Mouse (Mus musculus): Measurements from ENCODE around the gene Gp1bb. TPM values are rescaled to one million over a fixed set of nuclear protein-coding genes. Genes with fewer than 3 reads are reported as not detected.

Gp1bb gene
- 0.96 and 1.3 TPM in 2 replicates for polyA plus RNA-seq (2015; fragmentation: Nextera tagmentation; extraction: Ambion mirVana)

DNA sequence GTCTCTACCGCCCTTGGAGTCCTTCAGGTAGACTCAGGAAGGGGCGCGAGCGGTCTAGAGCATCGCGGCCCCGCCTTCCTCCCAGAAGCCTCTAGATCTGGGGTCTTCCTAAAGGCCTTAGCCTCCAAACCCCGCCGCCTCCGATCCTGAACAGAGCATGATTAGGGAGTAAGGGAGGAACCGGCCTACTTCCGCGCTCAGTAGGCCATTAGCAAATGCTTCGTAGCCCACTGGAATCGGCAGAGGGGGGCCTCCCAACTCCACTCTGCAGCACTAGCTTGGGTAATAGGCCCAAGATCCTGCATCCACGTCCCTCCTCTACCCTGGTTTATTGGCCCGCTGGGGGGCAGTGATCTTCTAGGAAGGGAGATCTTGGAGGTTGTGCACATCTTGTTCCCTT is at the start of gene Gp1bb:
Gp1bb (minus strand) TSS at position 385 of the 400 bp plus-strand sequence.
- Histone ChIP-seq H3K9ac (replicated peaks; ENCODE audit: low read length) (no peak within 1 kb of the TSS), H3K4me3 (ENCODE audit: low read length) (peak within 1 kb of the TSS; percentile 51), H3K4me1 (ENCODE audit: insufficient read depth, low read length) (peaks cover 35% of the 10 kb centered on the region), H3K27me3 (ENCODE audit: insufficient read depth, low read length) (peaks cover 91% of the 10 kb centered on the region), H3K9me3 (ENCODE audit: low read length) (no peaks in the 10 kb centered on the region), H3K36me3 (ENCODE audit: insufficient read depth, low read length) (no peaks in the 10 kb centered on the region; the same call in 1 of the 2 replicates), H3K4me2 (replicated peaks; ENCODE audit: low read depth, low read length) (peak within 1 kb of the TSS; percentile 84), H3K27ac (ENCODE audit: low read length) (no peak within 1 kb of the TSS)
- 16% methylated on average over 17 of the region's 17 CpGs for WGBS
- no peak for ATAC-seq (ENCODE audit: low FRiP score, low TSS enrichment)

DNA sequence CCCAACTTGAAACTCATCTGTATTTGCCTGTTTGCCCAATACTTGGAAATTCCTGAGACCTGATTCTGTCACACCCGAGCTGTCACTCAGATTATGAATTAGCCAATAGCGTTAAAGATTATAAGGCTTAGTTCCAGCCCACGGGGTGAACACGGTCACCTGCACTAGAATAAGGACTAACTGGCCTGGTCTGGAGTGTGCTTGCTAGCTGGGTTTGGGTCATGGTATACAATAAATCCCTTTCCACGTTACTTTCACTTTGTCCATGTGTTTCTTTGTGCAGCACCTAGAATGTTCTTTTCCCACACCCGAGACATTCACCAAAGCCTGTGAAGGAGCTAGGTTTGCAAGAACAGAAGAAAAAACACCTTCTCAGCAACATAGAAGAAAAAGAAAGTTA is 47.7 kb upstream of the Gp1bb start:
- no peak overlapping the region for H3K4me3 ChIP-seq (ENCODE audit: low read length)

DNA sequence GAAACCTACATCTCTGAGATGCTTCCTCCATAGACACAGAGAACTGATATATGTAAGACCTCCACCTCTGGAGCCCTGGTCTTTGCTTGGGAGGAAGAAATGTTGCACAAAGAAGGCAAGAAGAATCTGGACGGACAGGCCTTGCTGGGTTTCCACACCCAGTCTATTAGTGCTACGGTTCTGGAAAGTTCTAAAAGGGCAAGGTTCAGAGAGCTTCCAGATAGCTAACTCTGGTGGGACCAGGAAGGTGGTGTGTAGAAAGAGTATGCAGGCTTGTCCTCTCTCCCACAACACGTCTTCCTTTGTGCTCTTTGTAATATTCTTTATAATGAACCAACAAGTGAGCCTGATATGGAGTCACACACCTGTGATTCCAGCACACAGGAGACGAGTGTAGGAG is 36.4 kb upstream of the Gp1bb start:
- WGBS: 77% methylated on average over 4 of the region's 4 CpGs
- peaks cover 11% of the 10 kb centered on the region; the same call in 1 of the 2 replicates for H3K4me1 ChIP-seq (ENCODE audit: insufficient read depth, low read length)

More for the DNA sequence above, 47.7 kb upstream of the Gp1bb start:
- Histone ChIP-seq H3K9ac (replicated peaks; ENCODE audit: low read length) (no peak overlapping the region), H3K36me3 (ENCODE audit: insufficient read depth, low read length) (no peaks in the 10 kb centered on the region), H3K9me3 (ENCODE audit: low read length) (no peaks in the 10 kb centered on the region), H3K4me1 (ENCODE audit: insufficient read depth, low read length) (no peaks in the 10 kb centered on the region), H3K27me3 (ENCODE audit: insufficient read depth, low read length) (no peaks in the 10 kb centered on the region), H3K27ac (ENCODE audit: low read length) (no peak overlapping the region), H3K4me2 (replicated peaks; ENCODE audit: low read depth, low read length) (no peak overlapping the region)
- 77% methylated on average over 6 of the region's 6 CpGs for WGBS
- ATAC-seq (ENCODE audit: low FRiP score, low TSS enrichment): no peak

DNA sequence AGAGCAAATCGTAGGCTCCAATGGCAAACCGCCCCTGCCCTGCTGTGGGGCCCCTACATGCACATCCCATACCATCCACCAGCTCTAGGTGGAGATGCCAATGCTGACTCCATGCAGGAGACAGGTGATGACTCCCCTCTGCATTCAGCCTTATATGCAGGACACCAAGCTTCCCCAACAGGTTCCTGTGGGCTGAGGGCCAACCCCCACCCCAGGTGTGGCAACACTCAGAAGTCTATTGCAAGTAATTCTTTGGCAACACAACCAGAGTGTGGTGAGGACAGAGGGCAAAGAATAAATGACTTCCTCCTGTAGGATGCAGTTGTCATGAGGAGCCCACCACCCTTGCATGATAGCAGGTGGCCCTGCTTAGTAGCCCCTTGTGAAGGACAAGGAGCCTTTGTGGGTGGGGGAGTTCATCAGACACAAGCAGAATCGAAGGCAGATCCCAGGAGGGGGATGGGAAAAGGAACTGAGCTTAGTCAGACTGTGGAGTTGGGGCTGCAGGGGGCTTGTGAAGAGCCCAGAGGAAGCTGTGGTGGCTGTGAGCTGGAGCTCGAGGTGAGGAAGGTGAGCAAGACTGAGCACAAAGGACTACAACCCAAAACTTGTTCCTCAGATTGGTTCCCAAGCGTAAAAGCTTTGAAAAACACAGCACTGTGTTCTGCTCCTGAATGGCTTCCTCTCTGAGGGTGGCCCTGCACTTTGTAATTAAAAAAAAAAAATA is 33.3 kb upstream of the Gp1bb start:
- no peaks in the 10 kb centered on the region for H3K36me3 ChIP-seq (ENCODE audit: insufficient read depth, low read length)
- ATAC-seq (ENCODE audit: low FRiP score, low TSS enrichment): 0 out of 2 replicates have a peak, but pooled peaks have one; percentile 15
- peaks cover 8% of the 10 kb centered on the region; the same call in 1 of the 2 replicates for H3K4me1 ChIP-seq (ENCODE audit: insufficient read depth, low read length)
- no peak overlapping the region for H3K4me3 ChIP-seq (ENCODE audit: low read length)
- H3K27me3 ChIP-seq (ENCODE audit: insufficient read depth, low read length): no peaks in the 10 kb centered on the region
- no peak overlapping the region for H3K4me2 ChIP-seq (replicated peaks; ENCODE audit: low read depth, low read length)
- WGBS: 53% methylated on average over 5 of the region's 5 CpGs
- H3K9ac ChIP-seq (replicated peaks; ENCODE audit: low read length): no peak overlapping the region
- H3K9me3 ChIP-seq (ENCODE audit: low read length): peaks cover 4% of the 10 kb centered on the region; the same call in 1 of the 2 replicates
- no peak overlapping the region for H3K27ac ChIP-seq (ENCODE audit: low read length)

More for the DNA sequence above, 36.4 kb upstream of the Gp1bb start:
- peaks cover 4% of the 10 kb centered on the region; the same call in 1 of the 2 replicates for H3K9me3 ChIP-seq (ENCODE audit: low read length)
- no peak overlapping the region for H3K4me2 ChIP-seq (replicated peaks; ENCODE audit: low read depth, low read length)
- ATAC-seq (ENCODE audit: low FRiP score, low TSS enrichment): no peak
- H3K27ac ChIP-seq (ENCODE audit: low read length): no peak overlapping the region
- no peaks in the 10 kb centered on the region for H3K27me3 ChIP-seq (ENCODE audit: insufficient read depth, low read length)
- H3K9ac ChIP-seq (replicated peaks; ENCODE audit: low read length): no peak overlapping the region
- H3K4me3 ChIP-seq (ENCODE audit: low read length): no peak overlapping the region
- no peaks in the 10 kb centered on the region for H3K36me3 ChIP-seq (ENCODE audit: insufficient read depth, low read length)

DNA sequence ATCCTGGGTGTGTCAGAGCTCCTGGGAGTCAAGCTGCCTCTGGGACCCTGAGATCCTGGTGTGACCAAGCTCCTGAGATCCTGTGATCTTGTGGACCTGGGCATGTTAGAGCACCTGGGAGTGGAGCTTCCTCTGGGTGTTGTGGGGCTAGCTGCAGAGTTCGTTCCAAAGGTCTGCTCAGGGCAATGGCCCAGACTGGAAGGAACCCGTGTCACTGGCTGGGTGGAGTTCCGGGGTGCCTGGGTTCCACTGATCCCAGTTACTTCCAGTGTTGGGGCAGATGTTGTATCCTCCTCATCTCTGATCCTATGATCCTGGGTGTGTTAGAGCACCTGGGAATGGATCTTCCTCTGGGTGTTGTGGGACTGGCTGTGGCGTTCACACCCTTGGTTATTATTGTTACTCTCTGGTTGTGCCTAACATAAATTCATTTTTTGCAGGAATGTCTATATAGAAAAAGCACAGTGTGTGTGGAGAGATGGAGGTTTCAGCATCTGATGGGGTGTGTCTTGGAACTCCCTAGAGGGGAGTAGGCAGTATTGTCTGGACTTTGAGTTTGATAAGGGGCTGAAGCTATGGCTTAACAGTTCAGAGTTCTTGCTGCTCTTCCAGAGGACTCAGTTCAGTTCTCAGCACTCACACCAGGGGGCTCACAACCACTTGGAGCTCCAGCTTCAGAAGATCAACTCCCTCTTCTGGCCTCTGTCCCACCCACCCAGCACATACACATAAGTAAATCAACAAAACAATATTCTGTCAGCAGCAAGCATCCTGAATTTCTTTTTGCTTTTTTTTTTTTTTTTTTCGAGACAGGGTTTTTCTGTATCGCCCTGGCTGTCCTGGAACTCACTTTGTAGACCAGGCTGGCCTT is 31.3 kb upstream of the Gp1bb start:
- Histone ChIP-seq H3K4me2 (replicated peaks; ENCODE audit: low read depth, low read length) (no peak overlapping the region), H3K9me3 (ENCODE audit: low read length) (no peaks in the 10 kb centered on the region), H3K36me3 (ENCODE audit: insufficient read depth, low read length) (no peaks in the 10 kb centered on the region), H3K9ac (replicated peaks; ENCODE audit: low read length) (no peak overlapping the region), H3K4me3 (ENCODE audit: low read length) (no peak overlapping the region), H3K27me3 (ENCODE audit: insufficient read depth, low read length) (no peaks in the 10 kb centered on the region), H3K27ac (ENCODE audit: low read length) (no peak overlapping the region), H3K4me1 (ENCODE audit: insufficient read depth, low read length) (peaks cover 8% of the 10 kb centered on the region; the same call in 1 of the 2 replicates)
- ATAC-seq (ENCODE audit: low FRiP score, low TSS enrichment): no peak
- WGBS: 90% methylated on average over 6 of the region's 6 CpGs

DNA sequence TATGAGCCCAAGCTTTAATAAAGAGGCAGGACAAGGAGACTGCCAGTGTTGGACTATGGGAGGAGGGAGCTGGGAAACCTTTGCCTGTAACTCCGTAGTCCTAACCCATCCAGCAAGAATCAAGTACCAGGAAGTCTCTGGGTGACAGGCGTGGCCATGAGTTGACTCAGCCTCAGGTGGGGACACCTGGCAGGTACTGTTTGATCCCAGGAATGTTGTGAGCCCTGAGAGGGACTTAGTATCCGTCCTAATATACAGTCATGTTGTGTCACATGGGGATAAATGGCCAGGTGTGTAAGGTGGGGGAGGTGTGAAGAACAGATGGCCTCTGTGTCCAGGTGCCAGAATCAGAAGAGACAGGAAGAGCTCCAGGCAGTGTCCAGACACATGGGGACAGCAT is 26.9 kb upstream of the Gp1bb start:
- no peak overlapping the region for H3K27ac ChIP-seq (ENCODE audit: low read length)
- no peak for ATAC-seq (ENCODE audit: low FRiP score, low TSS enrichment)

DNA sequence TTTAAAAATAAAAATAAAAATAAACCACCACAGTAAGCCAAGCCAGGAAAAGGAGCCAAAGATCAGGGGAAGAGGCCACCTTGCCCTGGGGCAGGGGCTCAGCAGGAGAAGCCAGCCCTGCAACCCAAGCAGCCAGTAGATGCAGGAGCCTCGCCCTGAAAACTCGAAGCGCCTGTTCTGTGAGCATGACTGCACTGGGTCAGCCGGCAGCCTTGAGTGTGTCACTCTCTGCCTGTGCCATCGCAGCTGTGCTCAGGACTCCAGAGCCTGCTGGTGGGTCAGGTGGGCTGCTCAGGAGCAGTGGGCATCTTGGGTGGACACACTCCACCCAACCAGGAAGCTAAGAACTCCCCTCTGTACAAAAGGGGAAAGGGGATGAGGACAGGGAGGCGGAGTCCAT is 23.1 kb upstream of the Gp1bb start:
- Histone ChIP-seq H3K9ac (replicated peaks; ENCODE audit: low read length) (no peak overlapping the region), H3K36me3 (ENCODE audit: insufficient read depth, low read length) (no peaks in the 10 kb centered on the region), H3K9me3 (ENCODE audit: low read length) (no peaks in the 10 kb centered on the region), H3K27ac (ENCODE audit: low read length) (no peak overlapping the region), H3K4me2 (replicated peaks; ENCODE audit: low read depth, low read length) (no peak overlapping the region), H3K4me3 (ENCODE audit: low read length) (no peak overlapping the region), H3K4me1 (ENCODE audit: insufficient read depth, low read length) (no peaks in the 10 kb centered on the region), H3K27me3 (ENCODE audit: insufficient read depth, low read length) (no peaks in the 10 kb centered on the region)
- WGBS: 54% methylated on average over 6 of the region's 6 CpGs
- no peak for ATAC-seq (ENCODE audit: low FRiP score, low TSS enrichment)

More for the DNA sequence above, 26.9 kb upstream of the Gp1bb start:
- Histone ChIP-seq H3K4me3 (ENCODE audit: low read length) (no peak overlapping the region), H3K4me1 (ENCODE audit: insufficient read depth, low read length) (no peaks in the 10 kb centered on the region), H3K4me2 (replicated peaks; ENCODE audit: low read depth, low read length) (no peak overlapping the region), H3K36me3 (ENCODE audit: insufficient read depth, low read length) (no peaks in the 10 kb centered on the region), H3K9me3 (ENCODE audit: low read length) (no peaks in the 10 kb centered on the region), H3K27me3 (ENCODE audit: insufficient read depth, low read length) (no peaks in the 10 kb centered on the region), H3K9ac (replicated peaks; ENCODE audit: low read length) (no peak overlapping the region)
- WGBS: 76% methylated on average over 3 of the region's 3 CpGs

DNA sequence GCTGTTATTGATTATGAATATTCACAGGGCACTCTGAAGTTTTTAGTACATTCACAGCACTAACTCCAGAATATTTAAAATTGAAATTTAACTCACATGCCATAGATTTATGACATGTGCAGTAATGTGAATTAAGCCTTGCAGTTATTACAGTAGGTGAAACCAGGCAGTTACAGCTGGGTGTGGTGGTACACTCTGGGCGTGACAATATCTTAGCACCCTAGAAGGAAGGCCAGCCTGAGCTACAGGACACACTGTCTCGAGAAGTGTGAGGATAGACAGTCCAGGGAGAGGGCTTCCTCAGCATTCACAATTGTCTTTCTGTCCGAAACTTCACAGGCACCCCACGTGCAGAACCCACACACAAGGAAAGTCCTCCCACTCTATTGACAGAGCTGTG is 22.3 kb upstream of the Gp1bb start:
- Histone ChIP-seq H3K27ac (ENCODE audit: low read length) (no peak overlapping the region), H3K27me3 (ENCODE audit: insufficient read depth, low read length) (no peaks in the 10 kb centered on the region), H3K4me3 (ENCODE audit: low read length) (no peak overlapping the region), H3K9ac (replicated peaks; ENCODE audit: low read length) (no peak overlapping the region), H3K36me3 (ENCODE audit: insufficient read depth, low read length) (no peaks in the 10 kb centered on the region), H3K9me3 (ENCODE audit: low read length) (no peaks in the 10 kb centered on the region), H3K4me1 (ENCODE audit: insufficient read depth, low read length) (no peaks in the 10 kb centered on the region), H3K4me2 (replicated peaks; ENCODE audit: low read depth, low read length) (no peak overlapping the region)
- no peak for ATAC-seq (ENCODE audit: low FRiP score, low TSS enrichment)
- WGBS: 75% methylated on average over 4 of the region's 4 CpGs

DNA sequence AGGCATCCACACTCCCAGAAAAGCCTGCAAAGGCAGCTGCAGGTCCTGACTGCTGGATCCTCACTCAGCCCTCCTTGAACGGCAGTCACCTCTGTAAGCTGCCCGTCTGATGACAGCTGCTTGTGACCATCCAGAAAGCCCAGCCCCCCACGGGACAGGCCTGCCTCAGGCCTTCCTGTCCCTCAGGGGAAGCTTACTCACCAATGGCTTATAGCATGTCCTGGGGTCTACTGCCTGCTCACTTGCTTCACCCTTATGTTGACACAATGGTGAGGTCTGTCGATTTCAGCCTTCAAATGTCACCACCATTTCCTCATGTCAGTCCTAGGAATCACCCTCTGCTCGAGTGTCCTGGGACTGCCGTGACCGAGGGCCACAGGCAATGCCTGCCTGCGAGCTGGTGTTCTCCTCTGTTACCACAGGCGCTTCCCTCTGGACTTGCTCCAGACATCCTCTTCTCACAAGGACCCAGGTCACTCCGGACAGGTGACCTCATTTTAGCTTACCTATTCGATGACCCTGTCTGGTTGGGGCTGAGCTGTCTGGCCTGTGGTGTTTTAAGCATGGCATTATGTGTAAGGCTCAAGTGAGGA is 21.3 kb upstream of the Gp1bb start:
- Histone ChIP-seq H3K9ac (replicated peaks; ENCODE audit: low read length) (no peak overlapping the region), H3K4me1 (ENCODE audit: insufficient read depth, low read length) (no peaks in the 10 kb centered on the region), H3K9me3 (ENCODE audit: low read length) (no peaks in the 10 kb centered on the region), H3K27ac (ENCODE audit: low read length) (no peak overlapping the region), H3K4me2 (replicated peaks; ENCODE audit: low read depth, low read length) (no peak overlapping the region), H3K27me3 (ENCODE audit: insufficient read depth, low read length) (no peaks in the 10 kb centered on the region), H3K36me3 (ENCODE audit: insufficient read depth, low read length) (no peaks in the 10 kb centered on the region), H3K4me3 (ENCODE audit: low read length) (no peak overlapping the region)
- ATAC-seq (ENCODE audit: low FRiP score, low TSS enrichment): no peak
- WGBS: 72% methylated on average over 11 of the region's 11 CpGs

Data from kidney, embryonic 16.5 days (tissue).